Mouse (Mus musculus) neural tube, embryonic 10.5 days (tissue): ENCODE data around the gene Slc1a5.

Experiments
- DNase-seq: peaks from one replicate; pipeline ENCODE4 v3.0.0-alpha.2; 2017; ENCODE audit warnings: low spot score; ENCODE audit errors: extremely low spot score

Slc1a5 gene

GRCm38 (mm10) chr7:16845820-16846167, 64.7 kb downstream of the Slc1a5 start:
- DNase-seq: no peak

DNA sequence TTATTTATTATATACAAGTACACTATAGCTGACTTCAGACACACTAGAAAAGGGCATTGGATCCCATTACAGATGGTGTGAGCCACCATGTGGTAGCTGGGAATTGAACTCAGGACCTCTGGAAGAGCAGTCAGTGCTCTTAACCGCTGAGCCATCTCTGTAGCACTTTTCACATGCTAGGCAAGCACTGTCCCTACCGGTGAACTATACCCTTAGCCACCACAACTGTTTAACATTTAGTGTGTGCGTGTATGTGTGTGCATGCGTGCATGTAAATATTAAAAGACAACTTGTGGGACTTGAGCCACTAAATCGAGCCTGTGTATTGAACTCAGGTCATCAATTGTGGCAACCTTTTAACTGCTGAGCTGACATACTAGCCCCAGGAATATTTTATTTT, 65.6 kb downstream of the Slc1a5 start:
- DNase-seq: no peak

GRCm38 (mm10) chr7:16847507-16847906, 66.4 kb downstream of the Slc1a5 start:
- no peak for DNase-seq
